Mouse (Mus musculus) megakaryocyte, embryonic 14.5 days (primary cell): ENCODE data around the gene Cavin4. TPM values are rescaled to one million over a fixed set of nuclear protein-coding genes. Genes with fewer than 3 reads are reported as not detected.

Source experiments
- H3K27me3 ChIP-seq: replicated peaks from 2 replicates; pipeline ENCODE3; 2012; ENCODE audit warnings: inconsistent platforms
- H3K36me3 ChIP-seq: replicated peaks from 2 replicates; pipeline ENCODE3; 2012; ENCODE audit warnings: low read length, inconsistent platforms, mixed read lengths
- H3K4me1 ChIP-seq: 2 replicates; pipeline ENCODE4 v1.6.1; 2012; ENCODE audit warnings: inconsistent platforms
- H3K4me3 ChIP-seq: replicated peaks from 2 replicates; pipeline ENCODE3; 2012; ENCODE audit warnings: moderate library complexity, mild to moderate bottlenecking, inconsistent platforms
- H3K9me3 ChIP-seq: 2 replicates; pipeline ENCODE4 v1.6.1; 2012; ENCODE audit warnings: inconsistent platforms
- FLI1 ChIP-seq: IDR thresholded peaks from 2 replicates; pipeline ENCODE4 v1.6.1; 2012; ENCODE audit warnings: low read length, inconsistent platforms, mixed read lengths
- GATA1 ChIP-seq: IDR thresholded peaks from 3 replicates; pipeline ENCODE4 v1.6.1; 2012; ENCODE audit warnings: mixed read lengths, low read length, inconsistent platforms, borderline replicate concordance
- polyA plus RNA-seq: library from polyadenylated mRNA; stranded (reverse); fragments of >175 nt; gene quantifications from 2 replicates; pipeline ENCODE4 v1.2.3, GENCODE M21; 2012; ENCODE audit warnings: low replicate concordance; ENCODE audit not compliant: insufficient read depth

Gene Cavin4
- not detected in 2 replicates for polyA plus RNA-seq

DNA sequence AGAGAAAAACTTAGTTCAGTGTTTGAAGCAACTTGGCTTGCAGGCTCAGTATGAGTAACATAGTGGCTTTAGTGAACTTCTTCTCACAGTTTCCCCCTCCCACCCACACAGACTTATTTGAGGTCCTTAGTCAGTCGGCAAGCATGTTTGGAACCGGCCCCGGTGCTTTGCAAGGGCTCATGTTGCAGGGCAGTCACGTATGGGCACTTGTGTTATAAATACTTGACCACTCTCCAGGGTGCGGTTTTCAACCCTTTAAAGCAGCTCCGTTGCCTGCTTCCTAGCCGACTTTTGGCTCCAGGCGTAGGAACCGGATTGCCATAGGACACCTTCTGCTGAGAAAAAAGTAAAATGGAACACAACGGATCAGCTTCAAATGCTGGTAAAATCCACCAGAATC lies at the start of gene Cavin4:
Gene Cavin4 (plus strand): TSS at position 244 of the 400 bp plus-strand sequence.
- TF ChIP-seq FLI1 (no peak), GATA1 (no peak)
- peaks cover 12% of the 10 kb centered on the region; the same call in 1 of the 2 replicates for H3K9me3 ChIP-seq
- no peak within 1 kb of the TSS for H3K4me3 ChIP-seq
- H3K4me1 ChIP-seq, result no peaks in the 10 kb centered on the region
- H3K36me3 ChIP-seq, result no peaks in the 10 kb centered on the region
- H3K27me3 ChIP-seq, result no peaks in the 10 kb centered on the region

DNA sequence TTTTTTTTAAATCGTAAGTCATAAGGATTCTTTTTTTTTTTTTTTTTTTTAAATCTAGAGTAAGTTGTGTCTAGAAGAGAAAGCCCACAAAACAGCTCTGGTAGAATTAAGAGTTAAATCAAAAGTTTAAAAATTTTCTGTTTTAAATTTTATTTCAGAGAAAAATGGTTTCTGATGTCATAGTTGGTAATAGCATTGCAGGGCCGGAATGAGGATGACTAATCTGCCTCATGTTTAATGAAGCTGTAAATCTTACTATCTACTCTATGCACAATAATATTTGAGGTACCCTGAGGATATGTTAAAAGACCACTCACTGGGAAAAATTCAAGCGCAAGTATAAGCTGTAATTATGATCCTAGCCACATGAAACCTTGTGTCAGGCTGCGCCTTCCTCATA lies 47.8 kb upstream of the Cavin4 start:
- Histone ChIP-seq H3K4me1 (no peaks in the 10 kb centered on the region), H3K36me3 (no peaks in the 10 kb centered on the region), H3K4me3 (no peak overlapping the region), H3K27me3 (no peaks in the 10 kb centered on the region), H3K9me3 (peaks cover 10% of the 10 kb centered on the region)
- TF ChIP-seq GATA1, result no peak
- no peak for TF ChIP-seq FLI1

DNA sequence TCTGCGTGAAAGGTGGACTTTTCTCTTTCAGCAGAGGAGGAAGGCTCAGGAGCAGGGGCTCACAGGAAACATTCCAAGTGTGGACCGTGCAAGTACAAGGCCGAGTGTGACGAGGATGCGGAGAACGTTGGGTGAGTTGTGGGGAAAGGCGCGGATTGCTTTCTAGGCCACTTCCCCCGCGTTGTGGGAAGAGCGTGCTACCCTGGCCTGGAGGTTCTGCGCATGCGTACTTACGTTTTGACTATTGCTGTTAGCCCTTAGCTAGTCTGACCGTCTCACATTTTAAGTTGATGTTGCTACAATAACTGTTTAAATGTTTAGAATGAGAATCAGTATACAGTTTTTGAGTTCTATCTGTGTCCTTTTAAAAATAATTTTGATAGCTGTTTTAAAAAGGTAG lies 46.1 kb upstream of the Cavin4 start:
- Histone ChIP-seq H3K4me1 (no peaks in the 10 kb centered on the region), H3K27me3 (no peaks in the 10 kb centered on the region), H3K9me3 (peaks cover 10% of the 10 kb centered on the region), H3K36me3 (no peaks in the 10 kb centered on the region), H3K4me3 (no peak overlapping the region)
- TF ChIP-seq FLI1 (no peak), GATA1 (no peak)

DNA sequence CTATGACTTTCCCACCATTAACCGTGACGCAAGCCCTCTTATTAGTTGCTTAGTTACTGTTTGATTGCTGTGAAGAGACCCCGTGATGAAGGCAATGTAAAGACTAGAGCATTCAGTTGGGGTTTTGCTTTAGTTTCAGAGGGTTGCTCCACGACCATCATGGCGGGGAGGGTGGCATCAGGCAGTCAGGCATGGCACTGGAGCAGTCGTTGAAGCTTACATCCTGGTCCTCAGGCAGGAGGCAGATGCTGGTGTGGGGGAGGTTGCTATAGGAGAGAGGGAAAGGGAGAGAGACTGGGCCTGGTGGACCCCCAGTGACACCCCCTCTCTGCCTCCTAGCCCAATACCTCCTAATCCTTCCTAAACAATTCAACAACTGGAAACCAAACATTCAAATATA lies 43.2 kb upstream of the Cavin4 start:
- Histone ChIP-seq H3K4me3 (no peak overlapping the region), H3K4me1 (no peaks in the 10 kb centered on the region), H3K27me3 (no peaks in the 10 kb centered on the region), H3K36me3 (no peaks in the 10 kb centered on the region), H3K9me3 (peaks cover 27% of the 10 kb centered on the region)
- TF ChIP-seq GATA1 (no peak), FLI1 (no peak)

DNA sequence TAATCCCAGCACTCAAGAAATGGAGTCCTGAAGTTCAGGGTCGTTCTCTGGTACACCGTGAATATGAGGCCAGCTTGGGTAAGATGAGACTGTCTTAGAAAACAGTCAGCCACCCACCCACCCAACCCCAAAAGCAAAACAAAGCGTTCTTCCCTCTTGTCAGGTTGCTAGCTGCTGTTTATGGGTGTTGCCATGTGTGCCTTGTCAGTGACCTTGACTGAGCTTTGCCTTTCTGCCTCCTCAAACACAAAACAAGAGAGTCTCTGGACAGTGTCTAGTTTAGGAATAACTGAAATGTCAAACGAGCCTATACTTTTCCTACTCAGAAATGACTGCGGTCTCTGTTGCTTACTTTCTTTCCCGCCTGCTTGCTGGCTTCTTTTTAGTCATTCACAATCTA lies 41.1 kb upstream of the Cavin4 start:
- Histone ChIP-seq H3K36me3 (no peaks in the 10 kb centered on the region), H3K4me1 (no peaks in the 10 kb centered on the region), H3K9me3 (peaks cover 28% of the 10 kb centered on the region), H3K4me3 (no peak overlapping the region), H3K27me3 (no peaks in the 10 kb centered on the region)
- TF ChIP-seq GATA1, result no peak
- TF ChIP-seq FLI1, result no peak

DNA sequence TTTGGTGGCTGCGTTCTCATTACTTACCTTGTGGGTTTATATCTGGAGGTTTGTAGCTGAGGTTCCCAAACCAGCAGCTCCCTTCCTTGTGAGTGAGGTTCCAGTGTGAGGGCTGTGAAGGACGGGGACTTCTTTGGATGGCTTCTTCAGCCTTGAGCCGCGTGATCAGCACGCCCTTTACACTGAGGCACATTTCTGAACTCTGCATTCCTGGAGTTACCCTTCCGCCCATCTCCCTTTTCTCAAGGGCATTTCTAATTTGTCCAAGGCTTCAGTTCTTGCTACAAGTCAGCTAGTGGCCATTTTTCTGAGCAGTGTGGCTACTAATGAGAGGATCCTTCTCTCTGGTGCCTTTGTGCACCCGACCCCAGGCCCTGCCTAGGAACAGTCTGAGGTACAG lies 40.4 kb upstream of the Cavin4 start:
- H3K4me3 ChIP-seq, result no peak overlapping the region
- H3K27me3 ChIP-seq, result no peaks in the 10 kb centered on the region
- TF ChIP-seq GATA1 (no peak), FLI1 (no peak)
- H3K4me1 ChIP-seq, result no peaks in the 10 kb centered on the region
- peaks cover 33% of the 10 kb centered on the region for H3K9me3 ChIP-seq
- H3K36me3 ChIP-seq, result no peaks in the 10 kb centered on the region

DNA sequence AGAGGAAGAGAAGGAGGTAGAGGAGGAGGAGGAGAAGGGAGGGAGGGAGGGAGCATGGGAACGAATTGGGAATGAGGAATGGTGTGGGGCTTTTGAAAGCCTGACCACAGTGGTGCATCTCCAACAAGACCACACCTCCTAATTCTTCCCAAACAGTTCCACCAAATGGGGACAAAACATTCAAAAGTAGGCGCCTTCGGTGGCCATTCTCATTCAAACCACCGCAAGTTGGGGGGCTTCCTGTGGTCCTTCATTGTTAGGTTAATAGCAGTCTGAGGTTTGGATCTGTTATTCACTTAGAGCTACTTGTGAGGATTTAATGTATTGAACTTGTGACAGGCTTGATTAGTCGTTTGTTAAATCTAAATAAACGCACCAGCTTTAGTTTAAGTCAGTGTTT lies 38.4 kb upstream of the Cavin4 start:
- H3K4me1 ChIP-seq, result no peaks in the 10 kb centered on the region
- H3K9me3 ChIP-seq, result peaks cover 39% of the 10 kb centered on the region
- TF ChIP-seq FLI1 (no peak), GATA1 (no peak)
- H3K4me3 ChIP-seq, result no peak overlapping the region
- no peaks in the 10 kb centered on the region for H3K27me3 ChIP-seq
- no peaks in the 10 kb centered on the region for H3K36me3 ChIP-seq

DNA sequence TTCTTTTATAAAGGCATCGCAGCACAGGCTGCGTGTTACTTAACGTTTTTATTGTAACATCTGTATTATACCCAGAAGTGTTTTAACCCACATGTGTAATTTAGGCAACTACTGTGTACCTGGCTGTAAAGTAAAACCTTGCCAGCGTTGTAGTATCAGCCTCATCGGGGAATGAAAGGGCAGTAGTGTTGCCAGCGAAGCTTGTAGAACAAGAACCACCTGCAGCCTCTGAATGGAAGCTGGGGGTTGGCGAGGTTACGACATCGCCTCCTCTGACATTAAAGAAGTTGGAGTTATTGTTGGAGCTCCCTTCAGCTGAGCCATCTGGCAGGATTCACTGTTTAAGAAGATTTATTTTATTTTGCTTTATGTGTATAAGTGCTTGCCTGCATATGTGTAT lies 37.5 kb upstream of the Cavin4 start:
- no peak for TF ChIP-seq FLI1
- no peak for TF ChIP-seq GATA1
- no peak overlapping the region for H3K4me3 ChIP-seq
- no peaks in the 10 kb centered on the region for H3K27me3 ChIP-seq
- H3K36me3 ChIP-seq, result no peaks in the 10 kb centered on the region
- no peaks in the 10 kb centered on the region for H3K4me1 ChIP-seq
- peaks cover 37% of the 10 kb centered on the region for H3K9me3 ChIP-seq

DNA sequence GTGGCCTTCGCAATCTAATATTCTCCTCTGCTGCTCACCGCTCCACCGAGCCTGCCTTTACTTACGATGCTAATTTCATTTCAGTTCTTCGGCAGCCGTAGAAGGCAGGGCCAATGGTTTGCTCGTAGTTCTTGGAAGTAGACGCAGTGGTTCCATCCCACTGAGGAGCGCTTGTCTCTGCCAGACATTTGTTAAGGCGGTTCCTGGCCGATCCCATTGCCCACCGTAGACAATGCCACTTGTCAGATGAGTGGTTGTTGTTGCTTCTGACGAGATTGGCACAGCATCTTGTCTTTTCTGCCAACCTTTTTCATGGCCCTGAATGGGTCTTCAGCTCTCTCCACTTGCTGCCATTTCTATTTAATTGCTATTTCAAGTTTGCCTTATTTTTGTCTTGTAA lies 33.9 kb upstream of the Cavin4 start:
- H3K4me3 ChIP-seq, result no peak overlapping the region
- no peaks in the 10 kb centered on the region for H3K36me3 ChIP-seq
- H3K4me1 ChIP-seq, result no peaks in the 10 kb centered on the region
- peaks cover 22% of the 10 kb centered on the region for H3K9me3 ChIP-seq
- no peaks in the 10 kb centered on the region for H3K27me3 ChIP-seq
- TF ChIP-seq FLI1, result no peak
- no peak for TF ChIP-seq GATA1

DNA sequence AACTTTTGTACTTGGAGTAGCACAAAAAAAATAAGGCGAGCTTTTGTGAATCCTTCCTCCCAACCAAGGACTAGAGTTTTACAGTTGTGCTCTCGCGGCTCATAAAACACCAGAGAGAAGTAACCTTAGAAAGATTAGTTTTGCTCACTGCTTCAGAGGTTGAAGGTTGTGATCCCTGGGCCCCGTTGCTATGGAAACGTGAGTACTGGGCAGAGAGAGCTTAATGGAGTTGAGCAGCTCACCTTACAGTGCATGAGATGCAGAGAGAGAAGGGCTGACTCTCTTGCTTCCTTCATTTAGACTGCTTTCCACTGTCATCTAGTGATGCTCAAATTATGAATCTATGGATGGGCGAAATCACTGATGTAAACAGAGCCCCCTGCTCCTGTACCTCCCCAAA lies 29.8 kb upstream of the Cavin4 start:
- TF ChIP-seq GATA1, result no peak
- no peak for TF ChIP-seq FLI1
- H3K4me3 ChIP-seq, result no peak overlapping the region

DNA sequence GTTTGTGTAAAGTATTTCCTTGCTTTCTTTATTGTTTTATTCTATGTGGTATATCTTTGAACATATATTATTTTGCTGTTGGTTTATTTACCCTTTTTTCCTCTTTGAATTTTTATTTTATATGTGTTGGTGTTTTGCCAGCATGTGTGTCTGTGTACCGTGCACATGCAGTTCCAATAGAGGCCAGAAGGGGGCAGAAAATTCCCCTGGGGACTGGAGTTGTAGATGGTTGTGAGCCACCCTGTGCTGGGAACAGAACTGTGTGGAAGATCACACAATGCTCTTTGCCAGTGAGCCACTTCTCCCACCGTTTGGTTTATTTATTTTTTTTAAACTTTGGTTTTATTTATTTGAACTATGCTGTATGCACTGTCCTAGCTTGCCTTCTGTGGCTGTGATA lies 29.3 kb upstream of the Cavin4 start:
- Histone ChIP-seq H3K36me3 (no peaks in the 10 kb centered on the region), H3K4me3 (no peak overlapping the region)
- no peak for TF ChIP-seq FLI1
- TF ChIP-seq GATA1, result no peak

More for the DNA sequence above, 29.8 kb upstream of the Cavin4 start:
- H3K4me1 ChIP-seq, result no peaks in the 10 kb centered on the region
- no peaks in the 10 kb centered on the region for H3K27me3 ChIP-seq
- H3K36me3 ChIP-seq, result no peaks in the 10 kb centered on the region
- peaks cover 15% of the 10 kb centered on the region for H3K9me3 ChIP-seq

More for the DNA sequence above, 29.3 kb upstream of the Cavin4 start:
- peaks cover 12% of the 10 kb centered on the region for H3K9me3 ChIP-seq
- no peaks in the 10 kb centered on the region for H3K4me1 ChIP-seq
- no peaks in the 10 kb centered on the region for H3K27me3 ChIP-seq
